Mouse (Mus musculus): ENCODE results near the gene H2-Q4. TPM values are rescaled to one million over a fixed set of nuclear protein-coding genes. Genes with fewer than 3 reads are reported as not detected.
"Not testable (repeated sequence)": the region's sequence is repeated elsewhere in the genome, so short reads cannot be mapped to it uniquely, and the experiment has no call there.

The H2-Q4 gene
- polyA plus RNA-seq, 1 experiment from 2014 or later = 5.6 TPM

DNA sequence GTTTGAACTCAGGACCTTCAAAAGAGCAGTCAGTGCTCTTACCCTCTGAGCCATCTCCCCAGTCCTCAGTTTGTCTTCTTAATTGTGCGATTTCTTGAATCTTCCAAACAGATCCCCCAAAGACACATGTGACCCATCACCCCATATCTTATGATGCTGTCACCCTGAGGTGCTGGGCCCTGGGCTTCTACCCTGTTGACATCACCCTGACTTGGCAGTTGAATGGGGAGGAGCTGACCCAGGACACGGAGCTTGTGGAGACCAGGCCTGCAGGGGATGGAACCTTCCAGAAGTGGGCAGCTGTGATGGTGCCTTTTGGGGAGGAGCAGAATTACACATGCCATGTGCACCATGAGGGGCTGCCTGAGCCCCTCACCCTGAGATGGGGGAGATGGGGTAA, 17.5 kb downstream of the H2-Q4 start:
- H3K9ac ChIP-seq (replicated peaks); H3K9me3 ChIP-seq (ENCODE audit: low read length); H3K27ac ChIP-seq (ENCODE audit: low read depth); DNase-seq; H3K4me1 ChIP-seq (ENCODE audit: insufficient read depth); H3K27me3 ChIP-seq (ENCODE audit: insufficient read depth, low read length); ATAC-seq; H3K36me3 ChIP-seq (replicated peaks; ENCODE audit: insufficient read depth, low read length); H3K4me3 ChIP-seq (ENCODE audit: low read depth, low read length); H3K4me2 ChIP-seq (ENCODE audit: low read depth, low read length): not testable (repeated sequence)
- 75% methylated on average over 2 of the region's 2 CpGs for WGBS (ENCODE audit: insufficient replicate concordance)

DNA sequence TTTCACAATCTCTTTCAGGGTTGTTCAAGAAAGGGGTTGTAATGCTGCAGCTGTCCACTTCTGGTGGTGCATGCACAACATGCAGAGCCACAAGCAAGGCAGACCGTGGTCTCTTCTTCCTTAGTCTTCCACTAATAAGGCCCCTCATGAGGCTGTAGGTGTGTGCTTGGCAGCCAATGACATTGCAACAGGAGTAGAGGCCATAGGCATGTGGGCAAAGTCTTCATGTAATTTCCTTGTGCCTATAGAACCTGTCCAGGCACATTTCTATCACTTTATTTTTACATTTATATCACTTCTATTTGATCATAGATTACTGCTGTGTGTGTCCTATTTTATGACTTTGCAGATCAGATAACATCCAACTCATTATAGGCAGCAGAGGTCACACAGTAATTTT, 33.6 kb downstream of the H2-Q4 start:
- H3K4me3 ChIP-seq (ENCODE audit: low read depth, low read length); H3K4me1 ChIP-seq (ENCODE audit: insufficient read depth); H3K27me3 ChIP-seq (ENCODE audit: insufficient read depth, low read length); H3K36me3 ChIP-seq (replicated peaks; ENCODE audit: insufficient read depth, low read length); H3K4me2 ChIP-seq (ENCODE audit: low read depth, low read length); H3K27ac ChIP-seq (ENCODE audit: low read depth); DNase-seq; ATAC-seq; H3K9ac ChIP-seq (replicated peaks); H3K9me3 ChIP-seq (ENCODE audit: low read length): not testable (repeated sequence)
- no CpG with 5 or more reads among the region's 1 CpGs for WGBS (ENCODE audit: insufficient replicate concordance)

DNA sequence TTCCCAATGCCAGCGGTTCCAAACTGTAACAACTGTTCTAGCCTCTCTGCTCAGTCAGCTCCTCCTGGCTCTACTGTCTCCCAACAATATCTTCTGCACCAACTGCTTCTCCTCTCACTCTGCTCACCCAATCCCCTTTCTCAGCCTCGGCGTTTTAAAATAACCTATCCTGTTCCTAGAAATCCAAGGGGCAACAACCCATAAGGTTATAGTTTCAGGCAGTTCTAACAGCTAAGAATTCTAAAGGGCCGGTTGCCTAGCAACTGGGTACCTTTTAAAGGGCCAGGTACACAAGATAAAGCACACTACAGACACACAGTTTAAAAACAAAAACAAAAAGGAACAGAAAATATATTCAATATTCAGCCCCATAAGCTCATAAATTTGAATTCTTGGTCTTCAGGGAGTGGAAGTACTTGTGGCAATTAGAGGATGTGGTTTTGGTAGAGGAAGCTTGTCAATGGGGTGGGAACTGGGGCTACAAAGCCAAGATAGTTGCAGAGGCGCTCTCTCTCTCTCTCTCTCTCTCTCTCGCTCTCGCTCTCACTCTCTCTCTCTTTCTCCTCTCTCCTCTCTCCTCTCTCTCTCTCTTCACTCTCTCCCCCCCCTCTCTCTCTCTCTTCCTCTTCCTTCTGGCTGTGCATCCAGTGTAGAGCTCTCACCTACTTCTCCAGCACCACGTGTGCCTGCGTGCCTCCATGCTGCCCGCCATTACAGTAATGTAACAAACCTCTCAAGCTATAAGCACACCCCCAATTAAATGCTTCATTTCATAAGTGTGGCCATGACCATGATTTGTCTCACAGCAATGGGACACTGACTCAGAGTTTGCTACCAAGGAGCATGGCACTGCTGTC, 36.1 kb downstream of the H2-Q4 start:
- ATAC-seq; H3K9me3 ChIP-seq (ENCODE audit: low read length); H3K4me3 ChIP-seq (ENCODE audit: low read depth, low read length); H3K36me3 ChIP-seq (replicated peaks; ENCODE audit: insufficient read depth, low read length); H3K27ac ChIP-seq (ENCODE audit: low read depth); H3K9ac ChIP-seq (replicated peaks); H3K4me1 ChIP-seq (ENCODE audit: insufficient read depth); DNase-seq; H3K4me2 ChIP-seq (ENCODE audit: low read depth, low read length); H3K27me3 ChIP-seq (ENCODE audit: insufficient read depth, low read length): not testable (repeated sequence)
- WGBS (ENCODE audit: insufficient replicate concordance) = 23% methylated on average over 3 of the region's 10 CpGs

DNA sequence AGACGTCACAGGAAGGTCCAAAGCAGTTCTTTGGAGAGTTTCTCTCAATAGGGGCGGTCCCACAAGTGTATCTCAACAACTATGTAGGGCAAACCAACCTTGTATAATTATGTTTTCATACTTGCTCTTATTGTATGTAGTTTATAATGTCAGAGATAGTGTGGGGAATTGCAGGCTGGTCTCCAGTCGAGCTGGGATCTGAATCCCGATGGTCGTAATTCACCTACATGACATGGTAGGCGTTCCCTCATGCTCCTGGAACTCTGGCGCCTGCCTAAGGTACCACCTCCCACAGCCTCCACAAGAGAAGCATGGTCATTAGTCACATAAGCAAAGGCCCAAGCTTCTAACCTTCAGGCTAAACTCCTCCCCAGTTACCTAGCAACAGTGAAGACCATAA, 39.4 kb downstream of the H2-Q4 start:
- Histone ChIP-seq H3K4me2 (ENCODE audit: low read depth, low read length) (no peak overlapping the region), H3K27me3 (ENCODE audit: insufficient read depth, low read length) (0 out of 2 replicates have a peak, but pooled peaks cover 2% of the 10 kb centered on the region), H3K4me1 (ENCODE audit: insufficient read depth) (no peaks in the 10 kb centered on the region), H3K9ac (replicated peaks) (no peak overlapping the region), H3K4me3 (ENCODE audit: low read depth, low read length) (no peak overlapping the region), H3K36me3 (replicated peaks; ENCODE audit: insufficient read depth, low read length) (no peaks in the 10 kb centered on the region), H3K9me3 (ENCODE audit: low read length) (no peaks in the 10 kb centered on the region), H3K27ac (ENCODE audit: low read depth) (no peak overlapping the region)
- DNase-seq (peak; percentile 8), ATAC-seq (no peak)
- WGBS (ENCODE audit: insufficient replicate concordance) = 72% methylated on average over 7 of the region's 7 CpGs
- TF ChIP-seq CTCF (IDR thresholded peaks at IDR 0.05; ENCODE audit: low read depth) (no peak), EP300 (IDR thresholded peaks at IDR 0.05; ENCODE audit: low read depth) (no peak)

DNA sequence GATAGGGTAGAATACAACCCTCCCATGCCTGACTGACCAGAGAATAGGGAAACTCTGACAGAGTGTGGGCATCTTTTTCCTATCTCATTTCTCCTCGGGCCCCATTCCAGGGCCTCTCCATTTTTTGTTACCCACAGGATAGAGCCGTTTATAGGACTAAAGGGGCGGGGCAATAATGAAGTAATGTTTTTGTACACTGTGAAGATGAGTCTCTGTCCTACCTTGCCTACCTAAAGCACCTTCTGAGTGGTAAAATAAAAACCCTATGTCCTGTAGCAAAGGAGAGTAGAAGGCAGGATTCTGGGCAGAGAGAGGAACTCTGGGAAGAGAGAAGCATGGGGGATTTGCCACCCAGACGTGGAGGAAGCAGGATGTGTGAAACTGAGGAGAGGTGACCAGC, 40.1 kb downstream of the H2-Q4 start:
- H3K9ac ChIP-seq (replicated peaks); H3K4me1 ChIP-seq (ENCODE audit: insufficient read depth); H3K4me3 ChIP-seq (ENCODE audit: low read depth, low read length); H3K36me3 ChIP-seq (replicated peaks; ENCODE audit: insufficient read depth, low read length); H3K27me3 ChIP-seq (ENCODE audit: insufficient read depth, low read length); H3K9me3 ChIP-seq (ENCODE audit: low read length); H3K27ac ChIP-seq (ENCODE audit: low read depth); ATAC-seq; H3K4me2 ChIP-seq (ENCODE audit: low read depth, low read length): not testable (repeated sequence)
- 57% methylated on average over 4 of the region's 4 CpGs for WGBS (ENCODE audit: insufficient replicate concordance)
- DNase-seq = peak; percentile 10

DNA sequence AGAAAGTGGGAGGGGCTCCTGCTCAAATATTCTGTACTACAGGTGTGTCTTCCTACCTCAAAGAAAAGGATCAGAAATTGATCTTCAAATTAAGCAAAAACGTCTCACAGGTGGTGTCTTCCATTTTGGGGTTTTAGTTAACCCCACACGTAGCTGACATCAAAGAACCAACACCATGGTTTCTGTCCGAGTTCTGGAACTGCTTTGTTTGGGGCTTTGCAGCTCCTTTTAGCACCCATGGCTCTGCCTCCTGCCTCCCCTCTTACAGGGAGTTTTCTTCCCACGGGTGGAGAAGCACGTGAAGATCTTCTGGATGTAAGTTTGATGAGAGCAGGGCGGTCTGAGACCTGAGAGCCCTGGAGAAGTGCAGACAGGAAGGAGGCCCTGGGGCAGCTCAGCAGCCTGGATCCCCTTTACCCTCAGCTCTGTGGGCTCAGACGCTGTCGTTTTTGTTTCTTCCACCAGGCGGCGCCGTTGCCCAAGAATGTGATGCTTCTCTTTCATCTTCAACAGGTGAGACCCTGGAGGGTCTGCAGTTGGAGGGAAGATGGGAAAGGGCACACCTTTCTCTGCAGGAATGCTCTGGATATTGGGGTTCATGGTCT, 40.9 kb downstream of the H2-Q4 start:
- H3K9me3 ChIP-seq (ENCODE audit: low read length); H3K27ac ChIP-seq (ENCODE audit: low read depth); H3K4me2 ChIP-seq (ENCODE audit: low read depth, low read length); H3K36me3 ChIP-seq (replicated peaks; ENCODE audit: insufficient read depth, low read length); H3K27me3 ChIP-seq (ENCODE audit: insufficient read depth, low read length); H3K4me1 ChIP-seq (ENCODE audit: insufficient read depth); ATAC-seq; H3K9ac ChIP-seq (replicated peaks); H3K4me3 ChIP-seq (ENCODE audit: low read depth, low read length): not testable (repeated sequence)
- DNase-seq = peak; percentile 59
- WGBS (ENCODE audit: insufficient replicate concordance) = 14% methylated on average over 11 of the region's 11 CpGs
- peak; percentile 77 for TF ChIP-seq CTCF (IDR thresholded peaks at IDR 0.05; ENCODE audit: low read depth)

DNA sequence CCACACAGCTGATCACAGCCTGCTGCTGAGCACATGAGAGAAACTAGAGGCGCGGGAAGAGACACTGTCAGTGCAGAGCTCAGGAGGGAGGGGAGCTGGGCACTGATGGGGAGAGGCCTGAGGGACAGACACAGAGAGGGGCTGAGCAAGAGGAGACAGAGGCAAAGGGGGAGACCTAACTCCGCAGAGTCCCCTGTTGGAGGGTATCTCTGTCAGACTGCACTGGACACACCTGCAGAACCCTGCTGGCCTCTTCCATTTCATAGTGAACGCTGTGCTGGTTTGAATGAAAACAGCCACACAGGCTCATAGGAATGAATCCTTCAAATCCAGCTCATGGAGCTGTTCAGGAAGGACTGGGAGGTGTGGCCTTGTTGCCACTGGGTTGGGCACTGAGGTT, 41.9 kb downstream of the H2-Q4 start:
- H3K4me2 ChIP-seq (ENCODE audit: low read depth, low read length); H3K9ac ChIP-seq (replicated peaks); H3K4me3 ChIP-seq (ENCODE audit: low read depth, low read length); H3K27ac ChIP-seq (ENCODE audit: low read depth); H3K36me3 ChIP-seq (replicated peaks; ENCODE audit: insufficient read depth, low read length); ATAC-seq; H3K4me1 ChIP-seq (ENCODE audit: insufficient read depth); H3K9me3 ChIP-seq (ENCODE audit: low read length): not testable (repeated sequence)
- 86% methylated on average over 4 of the region's 4 CpGs for WGBS (ENCODE audit: insufficient replicate concordance)
- H3K27me3 ChIP-seq (ENCODE audit: insufficient read depth, low read length) = peaks cover 14% of the 10 kb centered on the region
- peak; percentile 12 for DNase-seq

DNA sequence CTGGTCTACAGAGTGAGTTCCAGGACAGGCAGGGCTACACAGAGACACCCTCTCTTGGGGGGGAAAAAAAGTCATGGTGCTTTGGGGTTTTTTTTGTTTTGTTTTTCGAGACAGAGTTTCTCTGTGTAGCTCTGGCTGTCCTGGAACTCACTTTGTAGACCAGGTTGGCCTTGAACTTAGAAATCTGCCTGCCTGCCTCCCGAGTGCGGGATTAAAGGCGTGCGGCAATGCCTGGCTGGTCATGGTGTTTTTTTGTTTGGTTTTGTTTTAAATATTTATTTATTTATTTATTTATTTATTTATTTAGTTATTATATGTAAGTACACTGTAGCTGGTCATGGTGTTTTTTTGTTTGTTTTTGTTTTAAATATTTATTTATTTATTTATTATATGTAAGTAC, 42.9 kb downstream of the H2-Q4 start:
- not testable (repeated sequence) for DNase-seq; H3K9me3 ChIP-seq (ENCODE audit: low read length); H3K4me3 ChIP-seq (ENCODE audit: low read depth, low read length); H3K9ac ChIP-seq (replicated peaks); H3K27ac ChIP-seq (ENCODE audit: low read depth); H3K36me3 ChIP-seq (replicated peaks; ENCODE audit: insufficient read depth, low read length); ATAC-seq; H3K4me2 ChIP-seq (ENCODE audit: low read depth, low read length); H3K4me1 ChIP-seq (ENCODE audit: insufficient read depth)
- peaks cover 14% of the 10 kb centered on the region for H3K27me3 ChIP-seq (ENCODE audit: insufficient read depth, low read length)
- WGBS (ENCODE audit: insufficient replicate concordance) = 73% methylated on average over 5 of the region's 5 CpGs

DNA sequence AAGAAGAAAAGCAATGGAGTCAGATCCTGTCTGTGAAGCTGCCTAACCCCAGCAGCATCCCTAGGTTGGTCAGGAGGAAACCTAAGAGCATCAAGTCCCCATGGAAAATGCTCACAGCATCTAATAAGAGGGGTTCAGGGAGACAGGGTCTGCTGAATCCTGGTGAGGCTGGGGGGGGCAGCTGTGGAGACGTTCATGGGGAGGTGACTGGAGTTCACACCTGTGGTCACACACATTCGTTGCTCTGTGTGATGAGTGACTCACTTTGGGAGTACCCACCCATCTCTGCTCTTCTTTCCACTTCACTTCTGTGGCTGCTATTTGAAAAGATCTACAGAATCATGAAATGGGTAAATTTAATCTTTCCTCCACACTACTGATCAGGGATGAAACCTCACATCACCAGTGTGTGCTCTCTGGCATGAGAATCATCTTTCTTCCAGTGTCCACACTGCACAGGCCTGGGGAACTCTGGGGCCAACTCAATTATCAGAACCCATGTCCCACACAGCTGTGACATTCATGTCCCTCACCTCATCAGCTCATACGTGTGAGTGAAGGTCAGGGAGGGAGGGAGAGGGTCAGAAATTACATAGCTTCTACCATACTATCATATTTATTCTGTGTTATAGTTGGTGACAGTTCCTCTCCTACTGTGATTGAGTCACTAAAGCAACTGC, 43.9 kb downstream of the H2-Q4 start:
- H3K36me3 ChIP-seq (replicated peaks; ENCODE audit: insufficient read depth, low read length); H3K4me1 ChIP-seq (ENCODE audit: insufficient read depth); H3K4me2 ChIP-seq (ENCODE audit: low read depth, low read length); H3K9ac ChIP-seq (replicated peaks); H3K4me3 ChIP-seq (ENCODE audit: low read depth, low read length); ATAC-seq; H3K9me3 ChIP-seq (ENCODE audit: low read length); H3K27ac ChIP-seq (ENCODE audit: low read depth): not testable (repeated sequence)
- 57% methylated on average over 3 of the region's 3 CpGs for WGBS (ENCODE audit: insufficient replicate concordance)
- peaks cover 12% of the 10 kb centered on the region for H3K27me3 ChIP-seq (ENCODE audit: insufficient read depth, low read length)
- DNase-seq = peak; percentile 10

Measured in liver, postnatal 0 days (tissue).